28 mouse cellular contexts compared by ENCODE assay signal in the genomic region with DNA sequence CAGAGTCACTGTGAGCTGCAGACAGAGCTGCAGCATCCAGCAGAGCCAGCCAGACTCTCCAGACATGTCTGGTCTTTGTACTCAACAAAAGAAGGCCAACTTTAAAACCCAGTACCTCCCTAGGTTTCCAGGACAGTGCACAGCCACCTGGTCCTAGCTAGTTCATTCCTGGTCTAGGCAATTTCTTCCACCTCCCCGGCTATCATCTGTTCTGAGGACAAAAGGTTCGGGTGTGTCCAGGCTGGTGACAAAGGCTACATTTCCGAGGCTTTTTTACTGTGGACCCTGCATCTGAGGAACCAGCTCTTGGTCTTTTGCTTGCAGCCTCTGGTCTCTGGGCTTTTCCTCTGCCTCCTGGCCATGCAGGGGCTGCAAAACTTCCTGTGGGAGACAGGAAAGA.
"Had no signal": no experiment of that assay in that cellular context is flagged by ENCODE, and none has a peak within 500 bp of the region (broad histone marks: within the 10 kb centered on the region; RNA-seq: fewer than 3 reads in every experiment).

No protein-coding gene starts in this region.

- H3K4me1 ChIP-seq: heart, embryonic 13.5 days; heart, embryonic 15.5 days; hindbrain, embryonic 13.5 days; hindbrain, embryonic 15.5 days; kidney, embryonic 15.5 days; limb, embryonic 10.5 days; limb, embryonic 12.5 days had no signal

- H3K4me3 ChIP-seq: gastrocnemius, adult 2 months; heart, adult 2 months; heart, embryonic 13.5 days; heart, embryonic 15.5 days; hindbrain, embryonic 13.5 days; hindbrain, embryonic 15.5 days; kidney, embryonic 15.5 days; layer of hippocampus, adult 2 months; left cerebral cortex, adult 2 months; limb, embryonic 10.5 days; limb, embryonic 12.5 days; liver, embryonic 13.5 days; liver, embryonic 15.5 days had no signal

- H3K27me3 ChIP-seq: heart, embryonic 13.5 days; heart, embryonic 15.5 days; hindbrain, embryonic 13.5 days; hindbrain, embryonic 15.5 days; kidney, embryonic 15.5 days; limb, embryonic 12.5 days; liver, embryonic 13.5 days; liver, embryonic 15.5 days had no signal

- H3K9ac ChIP-seq: heart, embryonic 13.5 days; heart, embryonic 15.5 days; hindbrain, embryonic 13.5 days; hindbrain, embryonic 15.5 days; kidney, embryonic 15.5 days; limb, embryonic 12.5 days; liver, embryonic 13.5 days; liver, embryonic 15.5 days had no signal

- H3K4me2 ChIP-seq: heart, embryonic 11.5 days; heart, embryonic 13.5 days; heart, embryonic 15.5 days; hindbrain, embryonic 13.5 days; hindbrain, embryonic 15.5 days; kidney, embryonic 15.5 days; limb, embryonic 12.5 days; liver, embryonic 11.5 days; liver, embryonic 13.5 days; liver, embryonic 15.5 days had no signal

- DNase-seq: gastrocnemius, adult 2 months; gastrocnemius, postnatal 10 days; gastrocnemius, postnatal 25 days; heart, adult 11 months; heart, adult 2 months; heart, postnatal 14 days; heart, postnatal 36 days; kidney, adult 2 months; kidney, adult 9 months; kidney, postnatal 14 days; kidney, postnatal 36 days; liver; liver, embryonic 13.5 days had no signal

- H3K27ac ChIP-seq: gastrocnemius, adult 2 months; heart, adult 2 months; heart, embryonic 13.5 days; heart, embryonic 15.5 days; hindbrain, embryonic 13.5 days; hindbrain, embryonic 15.5 days; hindbrain, postnatal 0 days; kidney, embryonic 15.5 days; kidney, postnatal 0 days; layer of hippocampus, adult 2 months; left cerebral cortex, adult 2 months; limb, embryonic 10.5 days; limb, embryonic 12.5 days; liver, embryonic 13.5 days; liver, embryonic 15.5 days had no signal

- ATAC-seq: hindbrain, postnatal 0 days; intestine, postnatal 0 days had no signal

- H3K9me3 ChIP-seq: heart, embryonic 13.5 days; heart, embryonic 15.5 days; hindbrain, embryonic 13.5 days; hindbrain, embryonic 15.5 days; kidney, embryonic 15.5 days; limb, embryonic 10.5 days; limb, embryonic 12.5 days; liver, embryonic 13.5 days; liver, embryonic 15.5 days had no signal
